In the genomic region with DNA sequence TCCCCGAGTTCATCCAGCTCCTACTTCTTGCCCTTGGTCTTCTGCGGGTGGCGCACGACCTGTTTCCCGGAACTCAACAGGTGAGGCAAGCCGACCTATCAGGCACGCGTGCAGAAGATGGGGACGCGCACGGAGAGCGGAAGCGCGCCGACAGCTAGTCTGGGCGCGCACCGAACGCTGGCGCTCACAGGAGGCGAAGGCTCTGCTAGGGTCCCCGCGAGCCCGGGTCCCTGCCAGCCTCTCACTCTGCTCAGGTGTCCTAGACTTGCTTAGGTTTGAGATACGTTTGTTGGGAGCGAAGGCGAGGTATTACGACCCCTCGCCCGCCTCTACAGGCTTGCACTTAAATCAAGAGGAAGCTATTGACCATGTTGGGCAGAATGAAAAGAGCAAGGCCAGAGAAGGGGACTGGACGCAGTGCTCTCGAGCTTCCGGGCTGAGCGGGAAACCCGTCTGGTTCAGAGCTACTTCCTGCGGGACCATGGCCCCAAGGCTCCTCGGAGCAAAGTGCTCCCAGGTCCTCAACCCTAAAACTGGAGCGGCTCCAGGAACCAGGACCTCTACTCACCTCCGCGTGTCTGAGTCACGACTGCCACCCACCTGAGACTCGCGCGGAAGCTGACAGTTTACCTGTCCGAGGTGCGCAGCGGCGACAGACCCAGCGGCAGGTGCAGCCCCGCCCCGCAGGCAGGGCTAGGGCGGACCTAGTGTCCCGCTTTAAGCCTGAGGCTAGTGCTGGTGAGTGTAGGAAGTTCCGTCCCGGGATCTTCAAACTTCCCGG, we compare ENCODE assay signal across 8 mouse cellular contexts. TPM values are rescaled to one million over a fixed set of nuclear protein-coding genes. Genes with fewer than 3 reads are reported as not detected.
A peak's percentile ranks its signal among the peaks of the same experiment; 100 is the strongest.
DNase-seq lines count a peak whose midpoint lies in the region; ATAC-seq lines count a peak whose summit lies in the region.

A gene (minus strand): TSS at position 662 of the 781 bp plus-strand sequence.

- no peaks in the 10 kb centered on the region for H3K9me3 ChIP-seq in kidney, embryonic 15.5 days (replicated peaks)
- H3K9me3 ChIP-seq in lung, embryonic 16.5 days (ENCODE audit: control insufficient read depth, low read length) = no peaks in the 10 kb centered on the region

- peak; percentile 23; the same call in 1 of the 2 replicates for ATAC-seq in granulocyte monocyte progenitor cell, adult 5-6 weeks (replicated peaks; ENCODE audit: poor library complexity, severe bottlenecking)
- peak; percentile 55 for ATAC-seq in kidney, embryonic 15.5 days (replicated peaks; ENCODE audit: low FRiP score)
- ATAC-seq in lung, embryonic 16.5 days (ENCODE audit: low read depth) = peak; percentile 72

- H3K4me3 ChIP-seq in kidney, embryonic 15.5 days (replicated peaks) = peak within 1 kb of the TSS; percentile 44
- H3K4me3 ChIP-seq in lung, embryonic 16.5 days (ENCODE audit: low read length) = peak within 1 kb of the TSS; percentile 54

- no peaks in the 10 kb centered on the region for H3K36me3 ChIP-seq in kidney, embryonic 15.5 days
- H3K36me3 ChIP-seq in lung, embryonic 16.5 days (ENCODE audit: control insufficient read depth, insufficient read depth, low read length) = no peaks in the 10 kb centered on the region

- WGBS in kidney, embryonic 15.5 days = under 1% methylated on average over 56 of the region's 56 CpGs
- 1% methylated on average over 56 of the region's 56 CpGs for WGBS in lung, embryonic 16.5 days

- H3K27me3 ChIP-seq in kidney, embryonic 15.5 days = peaks cover 29% of the 10 kb centered on the region
- H3K27me3 ChIP-seq in lung, embryonic 16.5 days (ENCODE audit: control insufficient read depth, insufficient read depth, low read depth, low read length) = peaks cover 3% of the 10 kb centered on the region; the same call in 1 of the 2 replicates

- H3K4me2 ChIP-seq in kidney, embryonic 15.5 days = peak within 1 kb of the TSS; percentile 75
- peak within 1 kb of the TSS; percentile 85 for H3K4me2 ChIP-seq in lung, embryonic 16.5 days (ENCODE audit: low read depth, low read length)

- H3K27ac ChIP-seq in kidney, embryonic 15.5 days = 0 out of 2 replicates have a peak within 1 kb of the TSS, but pooled peaks have one; percentile 20
- H3K27ac ChIP-seq in lung, embryonic 16.5 days (ENCODE audit: low read length) = peak within 1 kb of the TSS; percentile 81

- peak within 1 kb of the TSS; percentile 27 for H3K9ac ChIP-seq in kidney, embryonic 15.5 days
- H3K9ac ChIP-seq in lung, embryonic 16.5 days (ENCODE audit: low read length) = peak within 1 kb of the TSS; percentile 65

- DNase-seq in embryo, embryonic 10 days (ENCODE audit: low spot score) = peak; percentile 70
- no peak for DNase-seq in embryo, embryonic 9.5 days (ENCODE audit: extremely low spot score)
- DNase-seq in WW6 (ENCODE audit: low read depth, low spot score) (peak; percentile 43), adipocyte (ENCODE audit: low spot score) (no peak)
- DNase-seq in retina, embryonic 14.5 days (ENCODE audit: low spot score) = peak; percentile 20

- peaks cover 29% of the 10 kb centered on the region for H3K4me1 ChIP-seq in kidney, embryonic 15.5 days
- peaks cover 11% of the 10 kb centered on the region for H3K4me1 ChIP-seq in lung, embryonic 16.5 days (replicated peaks; ENCODE audit: control insufficient read depth, insufficient read depth, low read length)

RNA-seq across cellular contexts. Expression of the gene that starts here (rescaled TPM):
- total RNA-seq in granulocyte monocyte progenitor cell, adult 5-6 weeks (2014; fragmentation: Nextera tagmentation) = 16.9 and 30.9 TPM in 2 replicates
- total RNA-seq in granulocyte monocyte progenitor cell, adult 5-6 weeks (2017) = 16.6 and 20.2 TPM in 2 replicates
- 20.8 and 24.7 TPM in 2 replicates for polyA plus RNA-seq in kidney, embryonic 15.5 days (2015; fragmentation: Nextera tagmentation; extraction: Ambion mirVana)
- polyA plus RNA-seq in lung, embryonic 16.5 days (2015; fragmentation: Nextera tagmentation; extraction: Ambion mirVana) = 17.7 and 20.4 TPM in 2 replicates

Comparison
In these comparisons a context has a peak if more than half of its experiments do, and no peak if none do; other contexts are left out.
1. DNase-seq: peak in embryo, embryonic 10 days (single experiment), WW6 (single experiment) and retina, embryonic 14.5 days (single experiment); none in embryo, embryonic 9.5 days (single experiment) and adipocyte (single experiment).
2. Peak in every context shown above with its lines, with median percentiles within 50 percentile points of each other: ATAC-seq.